In genomic region chr12:110990500-110990899, GRCm38 (mm10) we compare ENCODE assay signal across 24 mouse cellular contexts. TPM values are rescaled to one million over a fixed set of nuclear protein-coding genes. Genes with fewer than 3 reads are reported as not detected.
A peak's percentile ranks its signal among the peaks of the same experiment; 100 is the strongest.
DNase-seq lines count a peak whose midpoint lies in the region; ATAC-seq and TF ChIP-seq lines count a peak whose summit lies in the region.
"Had no signal": no experiment of that assay in that cellular context is flagged by ENCODE, and none has a peak within 500 bp of the region (broad histone marks: within the 10 kb centered on the region; RNA-seq: fewer than 3 reads in every experiment).

No protein-coding gene starts in this region.

- H3K27ac ChIP-seq in liver, embryonic 14.5 days = no peak overlapping the region
- no peak overlapping the region; the same call in 1 of the 2 replicates for H3K27ac ChIP-seq in liver, embryonic 12.5 days
- no peak overlapping the region for H3K27ac ChIP-seq in midbrain, embryonic 11.5 days (ENCODE audit: low read depth, low read length)
- H3K27ac ChIP-seq in midbrain, embryonic 15.5 days = no peak overlapping the region
- H3K27ac ChIP-seq in small intestine, adult 2 months (ENCODE audit: insufficient read depth, low read depth, low read length) = 0 out of 2 replicates have a peak overlapping the region, but pooled peaks have one; percentile 4
- H3K27ac ChIP-seq: embryonic facial prominence, embryonic 13.5 days; embryonic facial prominence, embryonic 15.5 days; forebrain, embryonic 12.5 days had no signal

- no peaks in the 10 kb centered on the region for H3K27me3 ChIP-seq in liver, embryonic 14.5 days (ENCODE audit: control insufficient read depth, insufficient read depth, low read length)
- H3K27me3 ChIP-seq in liver, embryonic 12.5 days (replicated peaks) = 0 out of 2 replicates have a peak, but pooled peaks cover 9% of the 10 kb centered on the region
- H3K27me3 ChIP-seq in midbrain, embryonic 11.5 days (ENCODE audit: control insufficient read depth, insufficient read depth, low read length) = no peaks in the 10 kb centered on the region
- no peaks in the 10 kb centered on the region for H3K27me3 ChIP-seq in midbrain, embryonic 15.5 days (replicated peaks)
- no peaks in the 10 kb centered on the region for H3K27me3 ChIP-seq in small intestine, adult 2 months (ENCODE audit: control insufficient read depth, insufficient read depth, low read length)
- H3K27me3 ChIP-seq: embryonic facial prominence, embryonic 13.5 days; embryonic facial prominence, embryonic 15.5 days had no signal

- TF ChIP-seq CTCF in liver, embryonic 14.5 days (IDR thresholded peaks at IDR 0.05; ENCODE audit: low read depth) = no peak
- no peak for TF ChIP-seq CTCF in small intestine, adult 2 months (IDR thresholded peaks at IDR 0.05; ENCODE audit: extremely low read depth, insufficient read length, insufficient replicate concordance, low read depth, low read length)

- peaks cover 5 to 9% of the 10 kb centered on the region in 2 experiments for H3K4me1 ChIP-seq in liver, embryonic 14.5 days (replicated peaks; ENCODE audit: control insufficient read depth in 2 of 2, insufficient read depth in 2 of 2, low read length in 1 of 2)
- peaks cover 45% of the 10 kb centered on the region for H3K4me1 ChIP-seq in liver, embryonic 12.5 days
- H3K4me1 ChIP-seq in midbrain, embryonic 11.5 days (ENCODE audit: control insufficient read depth, insufficient read depth, low read length) = 0 out of 2 replicates have a peak, but pooled peaks cover 6% of the 10 kb centered on the region
- H3K4me1 ChIP-seq in midbrain, embryonic 15.5 days = peaks cover 8% of the 10 kb centered on the region; the same call in 1 of the 2 replicates
- peaks cover 27% of the 10 kb centered on the region; the same call in 1 of the 2 replicates for H3K4me1 ChIP-seq in small intestine, adult 2 months (ENCODE audit: control insufficient read depth, insufficient read depth, insufficient read length, low read length)

- WGBS in liver, embryonic 14.5 days (ENCODE audit: insufficient replicate concordance) = 90% methylated on average over 7 of the region's 7 CpGs
- WGBS in liver, embryonic 12.5 days (ENCODE audit: insufficient replicate concordance) = 87% methylated on average over 7 of the region's 7 CpGs
- whole genome bisulfite sequencing in midbrain, embryonic 11.5 days = 97% methylated on average over 7 of the region's 7 CpGs
- 94% methylated on average over 7 of the region's 7 CpGs for WGBS in midbrain, embryonic 15.5 days
- WGBS in small intestine, adult 2 months = 92% methylated on average over 7 of the region's 7 CpGs

- H3K9me3 ChIP-seq in liver, embryonic 14.5 days (ENCODE audit: control insufficient read depth, low read length) = no peaks in the 10 kb centered on the region
- no peaks in the 10 kb centered on the region for H3K9me3 ChIP-seq in liver, embryonic 12.5 days (replicated peaks)
- no peaks in the 10 kb centered on the region for H3K9me3 ChIP-seq in midbrain, embryonic 11.5 days (ENCODE audit: control insufficient read depth, low read length)
- no peaks in the 10 kb centered on the region for H3K9me3 ChIP-seq in midbrain, embryonic 15.5 days
- H3K9me3 ChIP-seq: embryonic facial prominence, embryonic 13.5 days; embryonic facial prominence, embryonic 15.5 days; forebrain, embryonic 10.5 days; forebrain, embryonic 12.5 days had no signal

- H3K4me3 ChIP-seq in liver, embryonic 14.5 days (ENCODE audit: insufficient read depth in 1 of 2, low read depth in 2 of 2, low read length in 2 of 2) = no peak overlapping the region
- H3K4me3 ChIP-seq in liver, embryonic 12.5 days = no peak overlapping the region
- no peak overlapping the region for H3K4me3 ChIP-seq in midbrain, embryonic 11.5 days (ENCODE audit: low read depth, low read length)
- no peak overlapping the region for H3K4me3 ChIP-seq in midbrain, embryonic 15.5 days
- H3K4me3 ChIP-seq in small intestine, adult 2 months (ENCODE audit: low read depth, low read length) = no peak overlapping the region
- H3K4me3 ChIP-seq: embryonic facial prominence, embryonic 13.5 days; embryonic facial prominence, embryonic 15.5 days; erythroblast, embryonic 14.5 days; forebrain, embryonic 12.5 days had no signal

- no peak for ATAC-seq in liver, embryonic 14.5 days (ENCODE audit: insufficient read depth)
- ATAC-seq in liver, embryonic 12.5 days = no peak
- no peak for ATAC-seq in midbrain, embryonic 11.5 days (ENCODE audit: low FRiP score)
- ATAC-seq in midbrain, embryonic 15.5 days (replicated peaks) = no peak
- ATAC-seq: activated CD4-positive, CD25-positive, alpha-beta regulatory T cell, adult 4 months; forebrain, embryonic 16.5 days had no signal

- peak; percentile 74 for DNase-seq in heart, adult 11 months
- DNase-seq in heart, adult 9 months (ENCODE audit: low spot score in 2 of 2) = no peak
- no peak for DNase-seq in liver, embryonic 14.5 days (ENCODE audit: low read depth in 3 of 3, low spot score in 3 of 3)
- DNase-seq in midbrain, embryonic 11.5 days (ENCODE audit: low spot score, missing footprints) = peak; percentile 51
- DNase-seq in adrenal gland, adult 8-10 months = no peak
- DNase-seq: adrenal gland, postnatal 10 days; adrenal gland, postnatal 25 days; cerebellum, adult 11 months; cerebellum, adult 18-20 months; cerebellum, adult 8-10 months; cerebellum, adult 9-11 months; cerebellum, postnatal 14 days; cerebellum, postnatal 36 days; embryo, embryonic 11 days had no signal

- H3K9ac ChIP-seq in liver, embryonic 14.5 days (replicated peaks) = 0 out of 2 replicates have a peak overlapping the region, but pooled peaks have one; percentile 27
- H3K9ac ChIP-seq in liver, embryonic 12.5 days = no peak overlapping the region
- H3K9ac ChIP-seq in midbrain, embryonic 11.5 days (ENCODE audit: low read length) = no peak overlapping the region
- no peak overlapping the region for H3K9ac ChIP-seq in midbrain, embryonic 15.5 days
- H3K9ac ChIP-seq: embryonic facial prominence, embryonic 13.5 days; embryonic facial prominence, embryonic 15.5 days; forebrain, embryonic 12.5 days had no signal

- no peaks in the 10 kb centered on the region for H3K36me3 ChIP-seq in liver, embryonic 14.5 days (replicated peaks; ENCODE audit: control insufficient read depth, insufficient read depth, low read depth)
- no peaks in the 10 kb centered on the region for H3K36me3 ChIP-seq in liver, embryonic 12.5 days
- no peaks in the 10 kb centered on the region for H3K36me3 ChIP-seq in midbrain, embryonic 11.5 days (ENCODE audit: control insufficient read depth, insufficient read depth, low read length)
- no peaks in the 10 kb centered on the region for H3K36me3 ChIP-seq in midbrain, embryonic 15.5 days (replicated peaks)
- H3K36me3 ChIP-seq in small intestine, adult 2 months (ENCODE audit: control insufficient read depth, insufficient read depth, low read length) = no peaks in the 10 kb centered on the region
- H3K36me3 ChIP-seq: embryonic facial prominence, embryonic 13.5 days; embryonic facial prominence, embryonic 15.5 days; forebrain, embryonic 10.5 days; forebrain, embryonic 12.5 days had no signal

- no peak for TF ChIP-seq EP300 in liver, embryonic 14.5 days (IDR thresholded peaks at IDR 0.05; ENCODE audit: low read depth)

- no peak for TF ChIP-seq POLR2A in small intestine, adult 2 months (IDR thresholded peaks at IDR 0.05; ENCODE audit: low read depth, low read length)

- H3K4me2 ChIP-seq in liver, embryonic 14.5 days (ENCODE audit: low read depth) = no peak overlapping the region
- no peak overlapping the region for H3K4me2 ChIP-seq in liver, embryonic 12.5 days
- H3K4me2 ChIP-seq in midbrain, embryonic 11.5 days = no peak overlapping the region
- H3K4me2 ChIP-seq in midbrain, embryonic 15.5 days = no peak overlapping the region
- H3K4me2 ChIP-seq: embryonic facial prominence, embryonic 15.5 days had no signal

RNA-seq across cellular contexts. Expression of gene Ankrd9, which starts 11.7 kb away (rescaled TPM):
- polyA plus RNA-seq in liver, embryonic 14.5 days (2012; rRNA removed) = 47.4 and 57.4 TPM in 2 replicates
- polyA plus RNA-seq in liver, embryonic 14.5 days (2014; fragmentation: Nextera tagmentation; extraction: Ambion mirVana) = 41.8 and 49.8 TPM in 2 replicates
- 62.2 TPM in 2 replicates for polyA plus RNA-seq in liver, embryonic 12.5 days (2016; fragmentation: Nextera tagmentation; extraction: Ambion mirVana)
- polyA plus RNA-seq in midbrain, embryonic 11.5 days (2014; fragmentation: Nextera tagmentation; extraction: Ambion mirVana) = 9.9 and 11.8 TPM in 2 replicates
- polyA plus RNA-seq in midbrain, embryonic 15.5 days (2015; fragmentation: Nextera tagmentation; extraction: Ambion mirVana) = 8.0 and 8.3 TPM in 2 replicates
- 174 and 206 TPM in 2 replicates for polyA plus RNA-seq in small intestine, adult 2 months (2012; rRNA removed)
- 10 to 100 TPM; 11.1 to 46.5 (median 17.7) TPM for total RNA-seq in adrenal gland, adult 8-10 months (2022)

RNA-seq across cellular contexts. Expression of gene Rcor1, which starts 48.7 kb away (rescaled TPM):
- polyA plus RNA-seq in liver, embryonic 14.5 days (2012; rRNA removed) = 7.2 and 9.1 TPM in 2 replicates
- polyA plus RNA-seq in liver, embryonic 14.5 days (2014; fragmentation: Nextera tagmentation; extraction: Ambion mirVana) = 5.8 and 6.2 TPM in 2 replicates
- 8.5 and 10.4 TPM in 2 replicates for polyA plus RNA-seq in liver, embryonic 12.5 days (2016; fragmentation: Nextera tagmentation; extraction: Ambion mirVana)
- polyA plus RNA-seq in midbrain, embryonic 11.5 days (2014; fragmentation: Nextera tagmentation; extraction: Ambion mirVana) = 10.4 and 12.1 TPM in 2 replicates
- 4.7 and 5.1 TPM in 2 replicates for polyA plus RNA-seq in midbrain, embryonic 15.5 days (2015; fragmentation: Nextera tagmentation; extraction: Ambion mirVana)
- 4.6 and 6.5 TPM in 2 replicates for polyA plus RNA-seq in small intestine, adult 2 months (2012; rRNA removed)
- total RNA-seq in adrenal gland, adult 8-10 months (2022) = 10 to 100 TPM; 46.1 to 60.4 (median 50.8) TPM

Comparison
In these comparisons a context has a peak if more than half of its experiments do, and no peak if none do; other contexts are left out.
1. DNase-seq: peak in heart, adult 11 months (single experiment) and midbrain, embryonic 11.5 days (single experiment); none in heart, adult 9 months (0 of 2), liver, embryonic 14.5 days (0 of 3) and adrenal gland, adult 8-10 months (single experiment).